Mouse (Mus musculus) frontal cortex, postnatal 10 days (tissue): ENCODE measurements around the gene Etfbkmt.
"Not testable (repeated sequence)": the region's sequence is repeated elsewhere in the genome, so short reads cannot be mapped to it uniquely, and the experiment has no call there.

Source experiments
- DNase-seq, 2 experiments: peaks; one replicate each; pipeline ENCODE4 v3.0.0; 2022; ENCODE audit warnings: low spot score in 2 of 2, mixed read lengths in 1 of 2

Etfbkmt gene

DNA sequence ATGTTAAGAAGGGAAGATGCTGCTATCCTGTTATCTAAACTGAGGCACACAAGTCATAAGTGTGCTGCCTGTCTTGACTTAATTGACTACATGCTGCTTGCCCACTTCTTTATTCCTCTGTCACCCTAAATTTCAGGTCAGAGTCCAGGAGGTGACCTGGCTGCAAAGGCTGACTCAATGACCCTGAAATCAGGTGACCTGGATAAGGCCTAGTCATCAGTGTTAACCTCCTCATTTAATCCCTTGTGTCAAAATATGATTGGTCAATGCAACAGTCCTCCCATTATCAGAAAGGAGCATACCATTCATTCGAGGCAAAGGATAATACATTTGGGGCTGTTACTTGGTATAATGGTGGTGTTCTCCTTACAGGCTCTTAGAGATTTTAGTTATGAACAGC, at the start of gene Etfbkmt:
Gene Etfbkmt (plus strand): TSS at position 379 of the 400 bp plus-strand sequence.
- DNase-seq, result no peak

DNA sequence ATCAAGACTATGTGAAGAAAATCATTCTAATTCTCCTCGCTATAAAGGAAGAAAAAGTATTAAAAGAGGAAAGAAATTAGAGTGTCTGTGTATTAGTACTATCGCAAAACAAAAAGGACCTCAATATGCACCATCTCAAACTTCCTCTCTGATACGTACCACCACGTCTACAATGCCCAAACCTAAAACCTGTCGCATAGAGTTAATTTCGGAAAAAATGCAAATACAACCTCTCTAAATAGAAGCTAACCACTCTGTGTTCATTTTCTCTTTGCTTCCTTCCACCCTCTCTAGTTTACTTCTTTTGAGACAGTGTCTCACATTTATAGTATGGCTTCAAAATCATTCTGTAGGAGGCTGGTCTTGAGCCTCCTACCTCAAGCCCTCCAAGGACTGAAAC, 47.2 kb upstream of the Etfbkmt start:
- DNase-seq, result no peak

DNA sequence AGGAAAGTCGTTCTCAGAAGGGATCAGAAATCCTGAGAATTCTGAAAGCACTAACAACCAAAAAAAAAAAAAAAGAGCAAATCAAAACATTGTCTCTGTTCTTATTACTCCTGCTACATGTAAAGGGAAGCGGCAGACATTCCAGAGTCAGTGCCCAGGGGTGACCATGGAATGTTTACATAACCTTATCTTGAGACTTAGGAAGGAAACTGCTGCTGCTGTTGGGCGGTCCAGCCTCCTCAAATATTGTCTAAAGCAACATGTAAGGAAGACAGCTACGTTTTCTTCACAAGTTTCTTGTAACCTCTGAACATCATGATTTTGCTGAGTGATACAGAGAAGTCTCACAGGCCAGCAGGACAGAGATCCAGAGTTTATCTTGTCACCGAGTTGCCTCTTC, 46.2 kb upstream of the Etfbkmt start:
- no peak for DNase-seq

DNA sequence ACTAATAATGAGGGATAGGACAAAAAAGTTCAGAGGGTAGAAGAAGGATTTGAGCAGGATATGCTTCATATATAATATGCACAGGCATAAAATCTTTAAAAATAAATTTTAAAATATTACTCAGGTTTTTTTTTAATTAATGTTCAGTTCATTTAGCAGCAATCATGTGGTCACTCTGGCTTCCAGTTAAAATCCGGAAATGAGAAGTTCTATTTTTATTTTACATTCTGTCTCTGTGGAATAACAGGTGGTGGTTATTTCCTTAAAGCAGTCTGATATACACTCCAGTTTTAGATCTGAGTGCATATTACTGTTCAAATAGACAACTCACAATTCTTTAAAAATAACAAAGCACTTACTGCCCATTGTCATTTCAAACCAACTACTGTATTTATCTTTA, 45.1 kb upstream of the Etfbkmt start:
- DNase-seq, result no peak

DNA sequence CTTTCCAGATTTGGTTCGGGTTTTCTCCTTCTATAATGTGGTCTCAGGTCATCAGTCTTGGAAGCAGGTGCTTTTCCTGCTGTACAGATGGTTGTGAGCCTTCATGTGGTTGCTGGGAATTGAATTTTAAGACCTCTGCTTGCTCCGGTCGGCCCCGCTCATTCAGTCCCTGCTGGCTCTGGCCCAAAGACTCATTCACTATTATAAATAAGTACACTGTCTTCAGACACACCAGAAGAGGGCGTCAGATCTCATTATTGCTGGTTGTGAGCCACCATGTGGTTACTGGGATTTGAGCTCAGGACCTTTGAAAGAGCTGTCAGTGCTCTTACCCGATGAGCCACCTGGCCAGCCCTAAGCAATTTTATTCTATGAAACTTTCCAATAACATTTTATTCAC, 44.3 kb upstream of the Etfbkmt start:
- no peak for DNase-seq

DNA sequence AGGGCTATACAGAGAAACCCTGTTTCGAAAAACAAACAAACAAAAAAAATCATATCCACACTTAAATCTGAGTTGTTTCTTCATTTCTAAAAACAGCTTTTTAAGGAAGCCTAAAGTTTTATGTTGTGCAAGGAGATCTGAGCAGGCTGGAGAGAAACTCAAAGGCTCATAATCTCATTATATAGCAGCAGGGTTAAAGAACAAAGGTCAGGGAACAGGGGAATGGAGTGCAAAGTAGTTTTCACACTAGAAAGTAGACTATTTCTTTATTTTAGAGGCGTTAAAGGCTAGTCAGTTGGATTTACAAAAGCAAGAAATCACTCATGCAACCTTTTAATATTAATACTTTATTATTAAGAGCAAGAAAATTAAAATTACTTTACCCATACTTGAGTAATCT, 43.4 kb upstream of the Etfbkmt start:
- no peak for DNase-seq

DNA sequence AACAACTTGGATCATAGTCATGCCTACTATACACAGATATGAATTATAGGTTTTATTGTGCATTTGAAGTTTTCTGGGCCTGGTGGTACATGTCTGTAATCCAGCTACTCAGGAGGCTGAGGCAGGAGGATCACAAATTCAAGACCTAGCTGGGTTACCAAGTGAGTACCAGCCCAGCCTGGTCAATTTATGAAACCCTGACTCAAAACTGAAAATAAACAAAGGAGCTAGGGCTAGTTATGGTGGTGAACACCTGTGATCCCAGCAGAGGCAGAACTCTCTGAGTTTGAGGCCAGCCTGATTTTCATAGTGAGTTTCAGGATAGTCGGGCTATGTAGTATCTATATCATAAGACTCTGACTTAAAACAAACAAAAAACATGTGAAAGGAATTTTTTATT, 42.4 kb upstream of the Etfbkmt start:
- DNase-seq, result no peak

DNA sequence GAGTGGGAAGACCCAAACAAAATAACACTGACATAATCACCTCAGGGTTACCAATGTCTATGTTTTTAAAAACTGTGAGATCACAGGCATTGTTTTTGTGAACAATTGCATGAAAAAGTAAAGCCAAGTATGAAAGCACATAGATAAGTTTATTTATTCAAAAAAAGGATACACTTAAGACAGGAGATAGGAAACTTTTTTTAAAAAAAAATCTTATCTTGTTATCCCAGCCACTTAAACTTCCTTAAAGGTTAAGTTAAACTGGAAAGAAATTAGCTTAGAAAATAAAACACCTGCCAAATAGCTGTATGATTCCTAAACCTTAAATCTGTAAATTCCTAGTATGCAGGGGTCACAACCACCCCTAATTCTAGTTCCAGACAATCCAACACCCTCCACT, 40.7 kb upstream of the Etfbkmt start:
- no peak for DNase-seq

DNA sequence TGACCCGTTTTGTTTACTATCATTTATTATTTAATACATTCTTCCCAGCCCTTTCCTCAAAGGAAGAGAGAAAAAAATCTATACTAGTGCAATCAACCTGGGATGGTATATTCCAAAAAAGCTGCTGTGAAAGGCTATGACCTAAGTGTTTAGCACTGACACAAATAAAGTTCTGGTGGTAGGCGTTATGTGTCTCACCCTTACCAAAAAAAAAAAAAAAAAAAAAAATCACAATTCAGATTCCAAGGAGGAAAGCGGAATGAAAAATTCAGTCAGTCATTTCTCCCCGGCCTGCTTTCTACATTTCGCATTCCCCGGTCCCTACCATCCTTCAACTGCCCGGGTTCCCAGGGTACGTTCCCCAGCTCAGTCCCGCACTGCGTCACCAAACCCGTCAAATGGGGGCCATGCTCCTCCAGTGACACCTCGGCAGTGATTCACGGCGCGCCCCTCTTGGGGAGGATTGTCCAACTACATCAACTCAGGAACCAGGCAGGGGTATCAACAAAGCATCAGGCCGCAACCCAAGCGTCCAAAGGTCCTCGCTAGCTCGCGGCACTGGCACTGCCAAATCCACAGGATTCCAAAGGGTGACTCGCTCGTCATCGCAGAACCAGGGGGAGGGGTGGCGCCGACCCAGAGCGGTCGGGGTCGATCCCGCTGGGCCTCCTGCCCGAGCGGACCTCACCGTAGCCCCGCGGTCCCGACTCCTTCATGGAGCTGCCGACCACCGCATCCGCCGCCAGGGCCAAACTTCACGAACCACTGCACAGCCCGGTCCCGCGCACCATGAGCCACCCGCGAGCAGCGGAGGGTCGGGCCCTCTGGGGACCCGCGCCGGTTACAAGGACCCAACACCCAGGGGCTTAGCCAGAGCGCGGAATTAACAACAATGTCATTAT, 39.2 kb upstream of the Etfbkmt start:
- peak; percentile 48 to 67 for DNase-seq

DNA sequence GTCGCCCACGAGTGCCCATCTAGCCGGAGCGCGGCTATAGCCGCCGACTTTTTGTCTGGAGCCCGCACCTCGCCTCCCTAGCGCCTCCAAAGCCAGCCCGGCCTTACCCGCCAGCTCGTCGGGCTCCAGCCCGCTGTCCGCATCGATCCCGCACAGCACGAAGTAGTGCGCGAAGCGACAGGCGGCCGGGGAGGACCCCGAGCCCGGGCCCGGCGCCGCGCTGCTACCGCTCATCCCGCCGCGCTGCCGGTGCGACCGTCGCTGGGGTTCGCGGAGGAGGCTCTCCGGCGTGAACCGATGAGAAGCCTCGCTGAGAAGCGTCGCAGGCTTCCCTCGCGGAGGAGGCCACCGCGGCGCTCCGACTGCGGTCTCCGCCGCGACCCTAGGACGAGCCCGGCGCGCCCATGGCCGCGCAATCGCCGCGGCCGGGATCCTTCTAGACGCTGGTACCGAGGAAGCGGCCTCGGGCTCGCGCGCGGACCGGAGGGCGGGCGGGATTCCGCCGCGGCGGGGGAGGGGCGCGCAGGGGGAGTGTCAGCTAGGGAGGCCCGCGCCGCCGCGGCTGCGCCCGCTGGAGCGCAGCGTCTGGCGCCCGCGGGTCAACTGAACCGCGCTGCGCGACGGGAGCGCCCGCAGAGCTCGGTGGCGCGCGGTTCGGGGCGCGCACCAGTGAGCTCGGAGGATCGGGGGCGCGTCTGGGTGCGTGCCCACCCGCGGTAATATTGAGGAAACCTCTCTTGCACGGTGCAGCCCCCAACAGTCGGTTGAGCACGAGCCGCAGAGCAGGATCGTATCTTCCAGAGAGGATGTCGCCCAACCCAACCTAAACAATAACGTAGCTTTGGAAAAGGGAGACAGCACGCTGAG, 38.3 kb upstream of the Etfbkmt start, which contains the start of gene Dennd5b:
Gene Dennd5b (minus strand): TSS at position 605 of the 867 bp plus-strand sequence.
- peak; percentile 80 for DNase-seq

DNA sequence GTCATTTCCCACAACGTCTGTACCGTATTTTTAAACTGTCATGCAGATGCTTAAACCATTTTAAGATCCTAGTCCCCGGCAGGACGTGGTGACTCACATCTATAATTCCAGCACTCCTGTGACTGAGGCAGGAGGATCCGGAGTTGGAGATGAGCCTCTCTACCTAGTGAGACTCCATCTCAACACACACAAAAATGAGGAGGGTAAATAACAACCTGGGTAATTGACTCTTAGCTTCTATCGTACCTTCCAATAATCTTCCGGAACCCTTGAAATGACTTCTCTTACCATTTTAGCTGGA, 37.8 kb upstream of the Etfbkmt start:
- no peak for DNase-seq

DNA sequence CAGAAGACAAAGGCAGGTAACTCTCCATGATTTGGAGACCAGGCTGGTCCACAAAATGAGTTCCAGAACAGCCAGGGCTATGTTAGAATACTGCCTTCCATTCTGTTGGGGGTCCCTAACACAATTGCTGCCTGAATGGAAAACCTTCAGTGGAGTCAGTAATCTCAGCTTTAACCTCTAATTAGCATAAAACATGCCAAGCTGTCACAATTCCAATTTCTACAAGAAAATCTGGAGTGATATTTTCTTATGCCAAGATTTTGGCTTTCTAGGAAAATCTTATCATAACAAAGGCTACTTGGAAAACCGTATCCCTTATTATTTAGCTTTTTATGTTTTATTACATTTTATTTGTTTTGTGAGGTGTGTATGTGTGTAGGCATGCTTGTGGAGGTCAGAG, 36.2 kb upstream of the Etfbkmt start:
- no peak for DNase-seq

DNA sequence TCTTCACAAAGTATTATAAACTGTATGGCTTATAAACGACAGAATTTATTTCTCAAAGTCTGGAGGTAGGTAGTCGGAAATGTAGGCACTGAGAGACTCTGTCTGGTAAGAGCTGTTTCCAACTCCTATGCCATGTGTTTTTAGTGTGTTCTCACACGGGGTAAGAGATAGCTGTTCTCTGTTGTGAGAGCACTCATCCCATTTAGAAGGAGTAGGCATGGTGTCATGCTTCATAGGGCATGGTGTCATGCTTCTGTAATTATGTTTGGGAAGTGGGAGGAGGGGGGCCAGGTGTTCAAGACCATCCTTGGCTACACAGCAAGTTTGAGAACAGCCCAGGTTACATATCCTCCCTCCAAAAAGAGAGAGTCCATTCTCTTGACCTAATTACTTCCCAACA, 32.0 kb upstream of the Etfbkmt start:
- no peak for DNase-seq

DNA sequence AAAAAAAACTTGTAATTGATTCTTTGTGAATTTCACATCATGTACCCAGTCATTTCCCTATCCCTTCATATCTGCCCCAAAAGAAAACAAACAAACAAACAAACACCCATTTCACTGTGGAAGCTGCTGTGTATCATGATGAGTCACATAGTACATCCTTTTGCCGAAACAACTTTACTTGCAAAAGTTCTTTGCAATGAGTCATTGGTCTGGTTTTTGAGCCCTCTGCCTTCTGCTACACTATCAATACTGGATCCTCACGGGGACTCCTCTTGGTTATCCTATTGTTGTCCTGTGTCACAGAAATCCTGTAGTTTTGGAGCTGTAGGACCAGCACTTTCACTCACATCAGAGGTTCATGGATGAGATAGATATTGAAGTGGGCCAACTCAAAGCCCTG, 30.7 kb upstream of the Etfbkmt start:
- no peak for DNase-seq

DNA sequence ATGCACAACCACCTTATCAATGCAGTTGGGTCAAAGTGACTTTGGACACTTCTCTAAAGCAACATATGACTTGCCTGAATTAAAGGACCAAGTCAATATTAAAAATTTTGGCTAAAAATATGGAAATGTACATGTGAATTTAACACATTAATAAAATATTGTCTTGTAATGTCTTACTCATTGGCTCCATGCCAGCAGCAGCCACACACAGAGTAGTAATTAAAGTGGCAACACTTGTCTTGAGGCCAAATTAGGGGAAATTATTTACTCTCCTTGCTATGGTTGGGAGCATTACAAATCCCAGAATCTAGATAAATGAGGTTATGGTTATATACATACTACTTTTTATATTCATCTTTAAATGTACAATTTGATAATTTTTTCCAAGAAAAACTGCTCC, 22.7 kb upstream of the Etfbkmt start:
- DNase-seq, result no peak

DNA sequence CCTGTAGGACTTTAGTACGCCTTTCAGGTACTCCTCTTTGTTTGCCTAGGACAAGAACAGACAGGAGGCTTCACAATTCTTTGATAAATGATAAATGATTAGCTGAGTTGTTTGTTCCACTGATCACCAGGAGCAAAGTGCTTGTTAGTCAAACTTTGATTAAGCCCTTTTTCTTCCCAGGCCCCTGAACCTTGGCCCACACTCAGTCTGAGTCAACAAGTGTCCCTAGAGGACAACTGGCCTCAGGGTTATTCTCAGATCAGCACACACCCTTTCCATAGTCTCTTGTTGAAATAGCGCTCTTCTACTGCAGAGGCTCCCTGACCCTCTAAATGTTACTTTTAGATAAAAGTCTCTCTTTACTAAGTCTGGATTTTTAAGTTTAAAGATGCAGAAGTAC, 20.7 kb upstream of the Etfbkmt start:
- no peak for DNase-seq

DNA sequence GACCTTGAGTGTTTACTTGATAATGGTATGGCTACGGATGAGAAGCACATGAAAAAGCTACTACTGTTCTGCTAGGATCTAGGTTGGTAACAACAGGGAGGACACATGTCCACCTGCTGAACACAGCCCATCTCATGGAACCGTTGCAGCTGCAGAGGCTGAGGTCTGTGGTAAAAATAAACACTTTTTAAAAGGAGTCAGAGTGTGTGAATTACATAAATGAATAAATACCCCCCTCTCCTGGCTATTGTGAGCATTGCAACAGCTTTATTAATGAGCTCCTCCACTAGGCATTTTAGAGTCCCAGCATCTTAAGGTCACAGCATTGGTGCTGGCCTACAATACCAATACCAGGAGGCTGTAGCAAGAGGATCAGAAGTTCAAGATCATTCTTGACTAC, 19.8 kb upstream of the Etfbkmt start:
- peak; percentile 14 to 17 for DNase-seq

DNA sequence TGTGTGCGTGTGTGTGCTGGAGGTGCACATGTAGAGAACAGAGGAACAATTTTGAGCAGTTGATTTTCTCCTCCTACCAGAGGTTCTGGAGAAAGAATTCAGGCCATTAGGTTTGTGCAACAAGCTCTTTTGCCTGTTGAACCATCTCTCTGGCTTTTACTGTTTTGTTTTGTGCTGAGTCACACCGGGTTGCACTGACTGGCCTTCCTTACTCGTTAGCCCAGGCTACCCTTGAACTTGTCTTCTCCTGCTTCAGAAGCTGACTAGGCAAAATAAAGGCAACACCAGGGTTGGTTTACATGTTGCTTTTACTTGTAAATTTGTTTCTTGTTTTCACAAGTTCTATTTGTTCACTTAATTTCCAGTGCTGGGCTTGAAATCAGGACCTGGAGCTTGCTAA, 16.6 kb upstream of the Etfbkmt start:
- DNase-seq, result no peak

DNA sequence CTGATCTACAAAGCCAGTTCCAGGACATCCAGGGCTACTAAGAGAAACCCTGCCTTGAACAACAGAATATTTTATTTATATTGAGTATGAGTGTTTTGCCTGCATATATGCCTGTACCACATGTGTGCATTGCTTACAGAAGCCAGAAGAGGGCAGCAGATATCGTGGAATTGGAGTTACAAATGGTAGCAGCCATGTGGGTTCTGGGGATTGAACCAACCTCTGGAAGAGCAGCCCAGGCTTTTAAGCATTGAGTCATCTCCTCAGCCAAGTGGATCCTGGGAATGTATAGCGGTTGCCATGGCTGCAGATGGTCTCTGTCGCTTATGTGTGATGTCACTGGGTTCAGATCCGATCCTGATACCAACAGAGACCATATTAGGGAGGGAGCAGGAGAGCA, 13.0 kb upstream of the Etfbkmt start:
- peak in 1 of 2 experiments; percentile 14 for DNase-seq

DNA sequence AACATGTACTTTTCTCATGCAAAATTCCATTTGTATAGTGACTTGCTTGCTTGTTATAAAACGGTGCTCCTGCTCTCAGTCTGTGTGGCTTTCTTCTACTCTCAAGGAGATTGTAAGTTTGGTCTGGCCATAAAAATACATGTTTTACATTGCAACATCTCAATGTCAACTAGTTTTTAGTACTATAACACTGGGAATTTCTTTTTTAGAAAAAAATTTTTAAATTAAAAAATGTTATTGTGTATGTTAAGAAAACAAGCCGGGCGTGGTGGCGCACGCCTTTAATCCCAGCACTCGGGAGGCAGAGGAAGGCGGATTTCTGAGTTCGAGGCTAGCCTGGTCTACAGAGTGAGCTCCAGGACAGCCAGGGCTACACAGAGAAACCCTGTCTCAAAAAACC, 9.8 kb upstream of the Etfbkmt start, which contains the start of gene Gm10203:
Gene Gm10203 (plus strand): TSS at position 301 of the 400 bp plus-strand sequence.
- not testable (repeated sequence) for DNase-seq

DNA sequence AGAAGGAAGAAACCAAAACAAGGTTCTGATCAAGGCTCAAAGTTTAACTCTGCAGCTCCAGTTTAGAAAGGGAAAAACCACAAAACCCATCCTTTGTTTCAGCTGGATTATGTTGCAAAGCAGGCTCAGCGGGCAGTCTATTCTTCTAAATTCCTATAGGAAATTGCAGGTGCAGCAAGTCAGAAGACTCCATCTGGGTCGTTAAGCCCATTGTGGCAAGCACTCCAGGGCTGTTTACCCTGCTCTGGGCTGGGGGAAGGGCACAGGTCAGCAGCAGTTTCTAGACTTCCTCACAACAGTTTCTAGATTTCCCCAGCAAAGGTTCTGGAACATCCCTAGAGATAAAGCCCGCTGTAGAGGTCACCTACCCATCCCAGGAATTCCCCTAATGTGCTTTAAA, 8.5 kb upstream of the Etfbkmt start:
- DNase-seq, result no peak

DNA sequence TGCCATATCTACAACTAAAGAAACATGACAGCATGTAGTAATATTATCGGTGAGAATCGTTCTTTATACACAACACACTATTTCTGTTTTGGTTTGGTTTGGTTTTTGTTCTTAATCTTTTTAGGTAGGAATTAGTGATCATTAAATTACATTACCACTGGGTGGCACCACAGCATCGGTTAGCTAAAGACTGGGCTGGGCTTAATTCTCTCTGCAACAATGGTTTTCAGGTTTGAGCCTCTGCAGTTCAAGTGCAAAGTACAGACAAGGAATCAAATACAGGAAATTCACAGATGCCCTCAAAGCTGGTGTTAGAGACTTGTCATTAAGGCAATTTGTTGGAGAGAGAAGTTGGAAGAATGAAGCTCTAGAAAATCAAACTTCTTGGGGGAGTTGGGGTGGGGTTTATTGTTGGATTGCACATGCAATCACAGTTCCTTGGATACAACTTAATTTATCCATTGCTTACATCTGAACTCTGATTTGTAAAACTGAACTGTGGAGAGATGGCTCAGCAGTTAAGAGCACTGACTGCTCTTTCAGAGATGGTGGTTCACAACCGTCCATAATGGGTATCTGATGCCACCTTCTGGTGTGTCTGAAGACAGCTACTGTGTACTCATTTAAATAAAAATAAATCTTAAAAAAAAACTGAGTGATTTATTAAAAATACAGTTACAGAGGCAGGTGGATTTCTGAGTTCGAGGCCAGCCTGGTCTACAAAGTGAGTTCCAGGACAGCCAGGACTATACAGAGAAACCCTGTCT, 7.2 kb upstream of the Etfbkmt start:
- DNase-seq, result no peak
